In genomic region chr7:93111056-93111455, GRCm38 (mm10) we compare ENCODE assay signal across 16 mouse cellular contexts. TPM values are rescaled to one million over a fixed set of nuclear protein-coding genes. Genes with fewer than 3 reads are reported as not detected.
"Had no signal": no experiment of that assay in that cellular context is flagged by ENCODE, and none has a peak within 500 bp of the region (broad histone marks: within the 10 kb centered on the region; RNA-seq: fewer than 3 reads in every experiment).

No protein-coding gene starts in this region.

- H3K27me3 ChIP-seq: limb, embryonic 13.5 days; megakaryocyte, embryonic 14.5 days; midbrain, embryonic 15.5 days; neural tube, embryonic 12.5 days had no signal

- H3K4me2 ChIP-seq: limb, embryonic 13.5 days; liver, embryonic 11.5 days; lung, embryonic 14.5 days; midbrain, embryonic 11.5 days; midbrain, embryonic 15.5 days; neural tube, embryonic 12.5 days had no signal

- DNase-seq: kidney, adult 9 months; kidney, postnatal 36 days; left cerebral cortex, postnatal 4 days; lung, embryonic 14.5 days; lung, postnatal 10 days; right cerebral cortex, postnatal 25 days had no signal

- H3K27ac ChIP-seq: kidney, postnatal 0 days; layer of hippocampus, adult 2 months; limb, embryonic 13.5 days; macrophage; midbrain, embryonic 15.5 days; neural tube, embryonic 12.5 days had no signal

- H3K9ac ChIP-seq: limb, embryonic 13.5 days; lung, embryonic 14.5 days; midbrain, embryonic 15.5 days; neural tube, embryonic 12.5 days had no signal

- H3K9me3 ChIP-seq: limb, embryonic 13.5 days; megakaryocyte, embryonic 14.5 days; midbrain, embryonic 15.5 days; neural tube, embryonic 12.5 days had no signal

- H3K36me3 ChIP-seq: limb, embryonic 13.5 days; midbrain, embryonic 15.5 days; neural tube, embryonic 12.5 days had no signal

- H3K4me3 ChIP-seq: layer of hippocampus, adult 2 months; limb, embryonic 13.5 days; megakaryocyte, embryonic 14.5 days; midbrain, embryonic 15.5 days; neural tube, embryonic 12.5 days had no signal

- H3K4me1 ChIP-seq: limb, embryonic 13.5 days; megakaryocyte, embryonic 14.5 days; midbrain, embryonic 15.5 days; neural tube, embryonic 12.5 days had no signal

RNA-seq across cellular contexts. Expression of gene Fam181b, which starts 31.4 kb away (rescaled TPM):
- total RNA-seq: monocyte, adult 5-6 weeks had no signal
- polyA plus RNA-seq: macrophage had no signal
